Mouse (Mus musculus): ENCODE data around the gene Suclg2.

Gene Suclg2

DNA sequence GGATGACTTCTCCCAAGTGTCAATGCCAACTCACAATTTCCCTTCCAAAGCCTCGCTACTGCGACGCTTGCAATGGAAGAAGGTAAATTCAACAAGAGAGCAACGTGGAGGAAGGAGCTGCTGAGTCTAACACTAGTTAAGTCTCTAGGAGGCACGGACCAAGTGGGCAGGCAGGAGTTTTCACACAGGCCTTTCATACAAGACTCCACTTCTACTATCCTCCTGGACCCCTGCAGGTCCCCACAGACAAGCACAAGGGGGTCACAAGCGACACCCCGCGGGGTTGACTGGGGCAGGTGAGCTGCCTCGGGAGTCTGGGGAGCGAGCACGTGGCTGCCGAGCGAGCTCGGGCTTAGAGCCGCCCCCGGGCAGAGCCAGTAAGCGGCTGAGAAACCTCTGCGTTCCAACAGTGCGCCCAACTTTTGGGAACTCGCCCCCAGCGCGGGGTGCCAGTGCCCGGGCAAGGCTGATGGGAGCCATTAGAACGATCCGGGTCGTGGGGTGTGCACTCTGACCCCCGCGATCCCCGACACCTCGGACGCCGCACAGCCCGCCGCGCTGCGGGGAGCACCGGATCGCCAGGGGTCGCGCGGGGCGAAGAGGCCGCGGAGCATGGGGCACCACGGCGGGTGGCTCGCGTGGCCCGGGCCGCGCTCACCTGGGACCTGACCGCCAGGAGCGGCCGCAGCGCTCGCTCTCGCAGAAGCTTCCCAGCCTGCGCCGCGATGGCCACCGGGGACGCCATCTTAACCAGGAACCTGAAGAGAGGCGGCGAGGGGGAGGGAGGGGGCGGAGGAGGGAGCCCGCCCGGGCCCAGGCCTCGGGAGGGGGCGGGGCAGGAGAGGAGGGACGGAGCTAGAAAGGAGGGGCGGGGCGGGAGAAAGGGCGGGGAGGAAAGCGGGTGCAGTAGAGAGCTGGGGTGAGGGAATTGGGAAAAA, at the start of gene Suclg2:
TSS of gene Suclg2 (minus strand) at position 770 of the 938 bp plus-strand sequence.
- peak; percentile 78 for DNase-seq (ENCODE audit: low spot score)

DNA sequence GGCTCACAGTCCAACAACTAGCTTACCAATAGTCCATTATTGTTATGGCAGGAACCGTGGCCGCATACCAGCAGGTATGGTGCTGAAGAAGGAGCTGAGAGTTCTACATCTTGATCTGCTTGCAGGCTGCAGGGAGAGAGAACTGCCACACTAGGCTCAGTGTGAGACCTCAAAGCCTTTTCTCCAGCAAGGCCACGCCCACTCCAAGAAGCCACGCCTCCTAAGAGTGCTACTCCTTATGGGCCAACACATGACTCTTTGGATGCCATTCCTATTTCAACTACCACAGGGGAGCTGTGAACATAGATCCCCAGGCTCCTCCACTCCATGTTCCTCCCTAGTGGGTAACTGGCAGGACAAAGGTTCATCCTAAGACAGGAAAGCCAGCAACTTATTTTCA, 48.0 kb upstream of the Suclg2 start:
- DNase-seq (ENCODE audit: low spot score) = no peak

DNA sequence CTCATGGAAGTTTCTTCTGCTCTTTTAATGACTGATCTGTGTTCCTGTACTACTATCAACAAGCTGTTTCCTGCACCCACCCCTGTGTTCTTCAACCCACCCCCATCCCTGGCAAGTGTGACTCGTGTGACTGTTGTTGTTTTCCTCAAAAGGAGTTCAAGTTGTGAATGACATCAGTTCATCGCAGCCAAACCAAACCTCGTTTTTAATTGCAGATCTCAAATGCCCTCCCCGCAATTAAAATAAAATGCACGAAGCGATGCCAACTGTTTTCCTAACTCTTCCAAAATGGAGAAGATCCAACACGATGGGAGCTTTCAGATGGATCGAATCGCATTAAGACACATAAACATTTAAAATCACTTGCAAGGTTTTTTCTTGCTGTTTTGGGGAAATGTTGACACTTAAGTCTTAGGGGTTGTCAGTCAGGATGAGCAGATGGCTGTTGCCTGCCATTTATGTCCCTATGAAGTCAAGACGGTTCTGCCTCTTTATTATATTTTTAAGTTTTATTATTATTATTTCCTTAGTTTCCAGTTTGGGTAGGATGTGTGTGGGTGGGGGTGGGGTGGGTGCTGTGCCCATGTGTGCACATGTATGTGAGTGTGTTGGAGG, 41.1 kb upstream of the Suclg2 start:
- DNase-seq (ENCODE audit: low spot score) = no peak

DNA sequence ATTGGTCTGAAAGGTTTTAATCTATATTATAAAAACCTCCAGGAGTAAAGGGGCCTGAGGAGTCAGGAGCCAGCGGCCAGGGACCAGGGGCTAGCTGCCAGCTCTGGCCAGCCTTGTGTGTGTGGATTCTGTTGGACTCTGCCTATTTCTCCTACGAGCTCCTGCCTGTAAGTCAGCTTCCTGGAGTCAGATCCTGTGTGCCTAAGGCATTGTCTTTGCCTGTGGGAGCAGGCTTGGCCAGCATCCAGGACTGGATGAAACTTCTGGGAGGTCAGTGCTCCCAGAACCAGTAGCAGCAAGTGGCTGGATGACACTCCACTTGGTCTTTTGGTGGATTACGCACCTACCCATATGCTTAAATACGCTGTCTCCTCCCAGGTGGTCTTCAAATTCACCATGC, 23.8 kb upstream of the Suclg2 start:
- no peak for DNase-seq (ENCODE audit: low spot score)

DNA sequence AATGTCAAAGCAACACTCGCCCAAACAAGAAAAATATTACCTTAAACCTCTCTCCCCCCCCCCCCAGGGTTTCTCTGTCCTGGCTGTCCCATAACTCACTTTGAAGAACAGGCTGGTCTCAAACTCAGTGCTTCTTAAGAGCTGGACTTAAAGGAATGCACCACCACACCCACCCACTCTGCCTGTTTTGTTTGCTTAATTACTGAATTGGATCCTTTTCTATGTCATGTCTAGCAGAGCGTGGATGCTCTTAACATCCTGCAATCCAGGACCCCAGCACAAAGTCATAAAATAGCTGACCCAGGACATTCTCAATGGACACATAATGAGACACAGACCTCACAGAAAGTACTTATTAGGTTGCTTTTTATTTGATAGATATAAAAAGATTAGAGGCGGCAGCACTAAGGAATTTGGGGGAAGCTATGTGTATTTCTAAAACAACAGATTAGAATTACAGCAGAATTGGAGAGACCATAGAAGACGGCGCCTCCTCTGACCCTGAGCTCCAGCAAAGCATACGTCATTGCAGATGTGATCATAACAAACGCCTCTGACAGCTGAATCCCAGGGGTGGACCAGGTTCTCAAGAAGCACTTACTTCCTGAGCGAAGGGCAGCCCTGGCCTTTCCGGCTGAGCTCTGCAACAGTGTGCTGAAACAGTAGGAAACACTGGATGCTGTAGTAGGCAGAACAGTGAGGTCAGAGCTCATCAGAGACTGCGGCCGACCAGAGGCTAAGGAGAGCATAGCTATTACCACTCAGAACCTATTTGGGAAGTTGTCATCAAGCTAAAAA, 13.2 kb upstream of the Suclg2 start:
- DNase-seq (ENCODE audit: low spot score) = peak; percentile 49

DNA sequence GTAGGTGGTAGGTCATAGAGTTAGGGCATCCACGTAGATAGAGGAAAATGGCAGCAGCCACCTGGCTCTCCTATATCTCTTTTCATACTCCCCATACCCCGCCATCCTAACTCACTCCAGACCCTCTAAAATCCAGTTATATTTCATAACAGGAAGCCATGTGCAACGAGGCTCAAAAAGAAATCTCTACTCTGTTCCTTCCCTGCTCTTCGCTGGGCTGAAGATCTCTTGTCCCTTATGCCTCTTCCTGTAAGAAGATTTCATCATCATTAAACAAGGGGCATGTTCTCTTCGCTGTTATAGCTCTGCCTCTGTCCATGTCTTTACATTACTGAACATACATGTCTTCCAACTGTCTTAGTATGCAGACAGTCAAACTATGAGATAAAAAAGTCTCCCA, 10.8 kb upstream of the Suclg2 start:
- no peak for DNase-seq (ENCODE audit: low spot score)

DNA sequence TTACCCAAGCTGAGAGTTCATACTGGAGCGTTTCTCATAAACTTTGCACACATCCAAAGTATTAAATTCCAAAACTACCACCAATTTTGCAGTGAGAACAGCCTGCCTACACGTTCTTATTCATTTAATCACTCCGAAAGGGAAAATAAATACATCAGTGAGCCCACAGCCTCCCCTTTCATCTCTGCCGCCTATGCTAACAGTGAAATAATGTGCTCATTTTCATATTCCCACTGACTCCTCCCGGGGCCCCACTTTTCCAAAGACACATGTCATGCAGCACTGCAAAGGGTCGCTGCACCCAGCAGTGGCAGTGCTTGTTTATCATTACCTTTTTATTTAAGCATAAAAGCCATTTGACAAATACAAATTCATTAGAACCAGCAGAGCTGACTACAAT, 6.7 kb upstream of the Suclg2 start:
- no peak for DNase-seq (ENCODE audit: low spot score)

DNA sequence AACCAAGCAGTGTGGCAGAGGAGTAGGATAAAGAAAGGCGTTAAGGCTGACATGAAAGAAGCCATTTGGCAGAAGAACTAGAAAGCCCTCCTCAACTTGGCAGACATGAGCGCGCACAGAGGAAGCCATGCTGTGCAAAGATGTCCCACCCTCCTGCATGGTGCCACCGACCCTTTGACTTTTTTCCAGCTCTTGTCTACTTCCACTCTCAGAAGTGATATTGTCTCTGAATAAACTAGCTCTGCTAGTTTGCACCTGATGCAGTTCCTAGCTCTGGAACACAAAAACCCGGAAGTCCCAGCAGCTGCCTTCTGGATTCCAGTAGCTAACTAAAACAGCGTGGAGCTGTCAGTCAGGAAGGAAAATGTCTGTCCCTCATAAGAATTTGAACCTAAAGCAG, 4.8 kb upstream of the Suclg2 start:
- no peak for DNase-seq (ENCODE audit: low spot score)

DNA sequence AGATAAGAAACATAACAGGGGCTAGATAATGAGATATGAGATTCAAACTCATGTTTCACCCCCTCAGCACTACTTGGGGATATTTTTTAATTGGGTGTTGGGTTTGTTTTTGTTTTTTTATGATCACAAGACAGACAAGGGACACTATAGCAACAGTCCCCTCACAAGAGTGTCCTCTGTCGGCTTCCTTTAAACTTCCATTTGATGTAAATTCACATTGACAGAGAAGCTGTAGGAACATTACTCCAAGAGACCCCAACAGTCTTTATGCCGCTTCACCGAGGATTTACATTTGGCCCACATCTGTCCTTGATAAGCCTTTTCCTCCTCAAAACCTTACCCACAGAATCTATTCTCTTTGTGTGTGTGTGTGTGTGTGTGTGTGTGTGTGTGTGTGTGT, 1.2 kb upstream of the Suclg2 start:
- no peak for DNase-seq (ENCODE audit: low spot score)

DNA sequence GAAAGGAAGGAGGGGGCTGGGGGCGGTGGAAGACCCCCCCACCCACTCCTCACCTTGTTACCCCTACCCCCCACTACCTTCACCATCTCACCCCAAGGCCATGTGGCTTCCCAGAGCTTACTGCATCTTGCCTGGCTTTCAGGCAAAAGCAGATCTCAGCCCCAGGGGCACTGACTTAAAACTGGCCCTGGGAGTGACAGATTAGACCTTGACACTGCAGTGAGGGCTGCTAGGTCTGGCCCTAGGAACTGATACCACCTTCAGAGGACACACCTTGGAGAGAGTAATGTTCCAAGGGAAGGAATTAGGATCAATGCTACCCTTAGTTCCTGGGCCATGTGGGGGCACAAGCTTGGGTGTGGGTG, 351 bp upstream of the Suclg2 start:
- DNase-seq (ENCODE audit: low spot score) = peak; percentile 42

DNA sequence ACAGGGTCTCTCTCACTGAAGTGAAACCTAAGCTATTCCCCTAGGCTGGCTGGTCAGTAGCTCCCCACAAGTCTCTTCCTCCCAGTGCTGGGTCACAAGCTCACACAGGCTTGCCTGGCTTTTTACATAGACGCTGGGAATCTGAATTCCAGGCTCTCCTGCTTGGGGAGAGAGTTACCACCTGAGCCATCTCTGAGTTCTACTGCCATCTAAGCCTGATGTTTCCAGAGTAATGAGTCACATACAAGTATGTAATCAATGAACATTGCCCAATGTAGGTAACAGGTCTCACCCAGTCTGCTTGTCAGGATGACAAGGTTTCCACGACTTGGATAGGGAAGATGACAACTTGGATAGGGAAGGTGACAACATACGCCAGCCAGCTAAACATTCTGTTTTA, 1.5 kb downstream of the Suclg2 start:
- no peak for DNase-seq (ENCODE audit: low spot score)

DNA sequence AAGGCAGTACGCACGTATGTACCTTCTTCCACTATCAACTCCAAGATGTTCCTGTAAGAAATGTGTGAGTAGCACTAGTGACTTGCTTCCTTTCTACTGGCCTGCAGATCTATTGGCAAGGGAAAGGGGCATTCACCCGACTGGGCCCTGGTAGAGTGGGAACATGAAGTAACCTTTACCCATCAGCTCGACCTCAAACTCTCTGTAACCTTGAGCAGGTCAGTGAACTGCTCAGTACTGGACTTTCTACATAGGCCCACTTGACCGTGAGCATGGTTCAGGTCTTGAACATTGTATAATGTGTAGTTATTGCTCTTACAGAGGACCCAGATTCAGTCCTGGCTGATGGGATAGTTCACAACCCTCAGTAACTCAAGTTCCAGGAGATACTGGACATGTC, 2.1 kb downstream of the Suclg2 start:
- DNase-seq (ENCODE audit: low spot score) = no peak

DNA sequence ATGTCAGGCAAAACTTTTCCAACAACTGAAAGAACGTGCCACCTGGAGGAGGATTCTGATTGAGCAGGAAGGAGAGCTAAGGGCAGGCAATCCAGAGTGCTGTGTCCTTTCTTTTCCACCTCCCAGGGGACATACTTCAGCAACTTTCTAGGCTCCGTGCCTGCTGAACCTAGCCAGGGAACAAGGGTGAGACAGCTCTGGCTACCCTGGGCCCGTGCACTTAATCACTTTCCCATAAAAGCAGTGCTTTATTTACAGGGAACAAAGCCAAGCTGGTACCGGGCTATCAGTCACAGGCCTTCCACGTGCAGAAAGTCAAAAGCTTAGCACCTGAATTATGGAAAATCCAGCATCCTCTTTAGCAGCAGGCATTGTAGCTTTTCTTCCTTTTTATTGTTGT, 5.4 kb downstream of the Suclg2 start:
- no peak for DNase-seq (ENCODE audit: low spot score)

DNA sequence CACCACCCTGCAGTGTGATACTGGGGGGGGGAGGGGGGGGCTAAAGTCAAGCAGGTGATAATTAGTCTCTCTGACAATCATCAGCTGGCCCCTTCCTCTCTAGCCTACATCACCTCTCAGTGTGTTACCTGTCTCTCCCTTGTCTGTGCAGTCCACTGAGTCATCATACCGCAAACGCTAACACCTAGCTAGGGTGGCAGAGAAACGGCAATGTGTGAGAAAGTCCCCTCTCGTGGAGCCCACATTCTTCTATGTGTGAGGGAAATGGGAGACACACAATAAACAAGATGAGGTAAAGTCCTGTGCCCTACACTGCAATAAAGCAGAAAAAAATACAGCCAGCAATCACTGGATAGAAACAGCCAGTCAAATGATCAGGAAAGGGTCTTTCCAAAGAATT, 6.5 kb downstream of the Suclg2 start:
- no peak for DNase-seq (ENCODE audit: low spot score)

DNA sequence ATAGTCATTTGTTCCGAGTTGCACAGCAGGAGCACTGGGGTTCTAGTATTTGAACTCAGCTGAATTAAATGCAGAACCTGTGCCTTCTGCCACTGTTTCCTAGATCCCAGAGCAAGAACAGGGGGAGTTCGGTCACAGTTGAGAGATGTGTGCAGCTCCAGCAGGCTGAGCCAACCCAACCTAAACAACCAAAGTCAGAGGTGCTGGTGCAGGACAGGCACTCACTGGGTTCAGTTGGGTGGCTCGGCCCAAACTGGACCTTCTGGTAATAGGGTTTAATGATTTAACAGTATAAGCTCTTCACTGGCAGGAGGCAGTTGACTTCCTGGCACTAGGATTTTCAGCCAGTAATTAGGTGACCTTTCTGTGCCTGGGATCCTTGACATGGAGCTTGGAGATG, 6.9 kb downstream of the Suclg2 start:
- no peak for DNase-seq (ENCODE audit: low spot score)

DNA sequence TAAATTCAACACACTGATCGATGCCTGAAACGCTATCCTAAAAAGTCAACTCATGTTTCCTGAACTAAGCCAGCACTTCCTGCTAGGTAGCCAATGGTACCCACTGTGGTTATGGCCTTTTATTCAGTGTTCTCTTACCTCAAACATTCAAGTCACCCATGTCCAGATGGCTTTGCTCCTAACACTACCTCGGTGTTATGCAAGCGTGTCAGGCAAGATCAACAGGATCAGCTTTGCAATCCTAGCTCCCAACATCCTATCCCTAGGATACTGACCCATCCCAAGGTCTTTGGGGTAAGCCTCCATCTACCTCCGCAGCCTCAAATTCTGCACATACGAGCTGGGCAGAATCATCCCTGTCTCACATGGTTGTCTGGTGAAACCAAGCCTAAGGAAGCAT, 7.7 kb downstream of the Suclg2 start:
- DNase-seq (ENCODE audit: low spot score) = no peak

DNA sequence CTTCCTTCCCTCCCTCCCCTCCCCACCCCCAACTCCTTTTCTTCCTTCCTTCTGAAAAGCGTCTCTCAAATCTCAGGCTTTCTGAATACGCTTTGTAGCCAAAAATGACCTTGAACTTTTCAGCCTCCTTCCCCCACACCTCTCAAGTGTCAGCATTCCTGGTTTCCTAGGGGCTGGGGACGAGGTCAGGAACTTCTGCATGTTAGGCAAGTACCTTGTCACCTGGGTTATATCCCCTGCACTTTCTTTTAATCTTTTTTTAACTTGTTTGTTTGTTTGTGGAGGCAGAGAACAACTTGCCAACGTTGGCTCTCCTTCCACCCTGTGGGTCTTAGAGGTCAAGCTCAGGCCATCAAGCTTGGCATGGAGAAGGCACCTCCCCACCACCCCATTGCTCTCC, 9.1 kb downstream of the Suclg2 start:
- DNase-seq (ENCODE audit: low spot score) = no peak

DNA sequence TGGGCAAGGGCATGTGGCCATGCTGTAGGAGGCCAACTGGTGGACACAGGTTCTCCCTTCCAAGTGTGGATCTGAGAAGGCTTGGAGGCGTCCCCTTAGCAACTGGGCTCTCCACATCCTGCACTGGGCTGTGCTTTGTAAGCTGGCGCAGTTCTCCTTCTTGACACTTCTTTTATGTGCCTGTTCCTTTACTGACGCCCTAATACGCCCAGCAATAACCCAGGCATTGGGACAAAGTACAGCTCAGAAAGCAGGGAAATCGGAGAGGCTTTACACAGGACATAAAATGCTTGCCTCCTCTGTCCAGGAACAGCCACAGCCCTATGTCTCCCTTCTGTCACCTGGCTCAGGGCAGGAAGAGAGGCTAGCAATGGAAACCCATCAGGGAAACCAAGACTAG, 9.5 kb downstream of the Suclg2 start:
- no peak for DNase-seq (ENCODE audit: low spot score)

DNA sequence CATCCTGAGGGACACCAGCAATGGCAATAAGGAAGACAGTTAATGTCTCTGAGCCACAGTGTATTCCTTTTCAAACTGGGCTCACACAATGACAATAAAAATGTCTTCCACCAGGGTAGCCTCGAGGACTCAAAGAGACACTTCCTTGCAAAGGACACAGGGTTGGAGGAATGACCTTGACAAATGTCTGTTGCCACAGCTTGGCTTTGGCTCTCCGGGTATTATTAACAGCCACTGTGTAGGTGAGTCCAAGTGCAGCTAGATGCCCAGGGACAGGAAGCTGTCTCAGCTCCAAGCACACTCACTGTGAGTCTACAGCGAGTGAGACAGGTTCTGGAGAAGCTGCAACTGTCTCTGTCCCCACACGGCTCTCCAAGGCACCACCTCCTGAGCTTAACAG, 14.0 kb downstream of the Suclg2 start:
- DNase-seq (ENCODE audit: low spot score) = no peak

DNA sequence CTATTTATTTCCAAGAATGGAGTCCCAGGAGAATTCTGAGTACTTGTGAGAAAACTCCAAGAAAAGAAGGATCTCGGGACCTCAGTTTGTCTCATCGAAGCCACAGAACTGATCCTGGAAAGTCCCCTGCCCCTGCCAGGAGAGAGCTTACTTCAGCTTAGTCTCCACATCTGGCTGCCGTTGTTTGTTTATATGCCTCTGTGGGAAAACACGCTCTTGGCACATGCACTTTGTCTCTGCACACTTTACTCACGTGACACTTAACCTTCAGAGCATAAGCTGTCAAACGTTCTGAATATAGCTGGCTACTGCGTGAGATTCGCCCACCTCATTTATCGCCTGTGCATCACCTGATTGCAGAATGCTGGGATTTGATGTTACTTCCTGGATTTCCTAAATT, 16.4 kb downstream of the Suclg2 start:
- no peak for DNase-seq (ENCODE audit: low spot score)

DNA sequence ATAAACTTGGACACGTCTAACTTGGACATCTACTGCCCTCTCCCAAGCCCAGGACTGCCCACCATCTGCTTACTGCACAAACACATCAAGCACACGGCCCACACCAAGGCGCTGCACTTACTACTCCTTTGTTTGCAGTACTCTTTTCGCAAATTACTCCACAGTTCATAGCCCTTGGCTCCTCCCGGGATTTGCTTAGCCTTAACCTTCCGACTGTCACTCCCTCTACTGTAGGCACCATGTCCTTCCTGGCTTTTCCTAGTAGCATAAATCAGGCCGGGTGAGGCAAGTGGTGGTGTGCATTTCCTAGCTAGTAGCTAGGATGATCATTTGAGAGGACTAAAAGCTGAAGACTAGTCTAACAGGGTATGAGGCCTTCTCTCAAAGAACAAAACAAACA, 16.8 kb downstream of the Suclg2 start:
- DNase-seq (ENCODE audit: low spot score) = no peak

DNA sequence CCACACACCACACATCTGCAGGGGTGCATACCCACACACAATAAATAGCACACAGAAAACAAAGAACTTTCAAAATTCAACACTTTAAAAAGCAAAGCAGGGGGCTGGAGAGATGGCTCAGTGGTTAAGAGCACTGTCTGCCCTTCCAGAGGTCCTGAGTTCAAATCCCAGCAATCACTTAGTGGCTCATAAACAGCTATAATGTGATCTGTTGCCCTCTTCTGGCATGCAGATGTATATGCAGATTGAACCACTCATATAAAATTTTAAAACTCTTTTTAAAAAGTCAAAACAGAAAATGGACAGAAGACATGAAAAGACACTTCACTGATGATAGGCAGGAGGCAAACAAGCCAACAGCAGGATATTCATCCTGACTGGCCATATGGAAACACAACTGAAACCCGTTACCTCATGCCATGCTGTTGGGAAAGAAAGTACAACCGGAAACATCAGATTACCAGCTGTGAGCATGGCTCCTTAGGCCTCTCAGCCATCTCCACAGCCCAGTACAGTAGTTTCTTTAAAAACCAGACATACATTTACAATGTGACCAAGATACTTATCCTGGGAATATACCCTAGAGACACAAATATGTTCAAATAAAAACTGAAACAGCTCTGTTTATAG, 17.5 kb downstream of the Suclg2 start:
- DNase-seq (ENCODE audit: low spot score) = no peak

DNA sequence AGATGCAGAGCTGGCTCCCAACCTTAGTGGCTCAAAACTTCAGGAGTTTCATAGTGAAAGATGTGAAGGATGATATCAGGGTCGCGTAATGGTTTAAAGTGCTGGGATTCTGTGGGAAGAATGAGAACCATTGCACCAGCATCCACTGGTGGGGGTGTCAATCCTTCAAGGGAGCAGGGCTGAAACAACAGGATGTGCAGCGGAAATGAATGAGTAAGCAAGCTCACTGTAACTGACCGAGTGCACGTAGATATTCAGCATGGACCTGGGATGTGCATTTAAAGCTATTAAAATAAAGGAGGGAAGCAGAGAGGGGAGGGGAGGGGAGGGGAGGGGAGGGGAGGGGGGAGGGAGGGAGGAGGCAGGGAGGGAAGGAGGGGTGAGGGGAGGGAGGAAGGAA, 18.4 kb downstream of the Suclg2 start:
- no peak for DNase-seq (ENCODE audit: low spot score)
